Mouse (Mus musculus) liver, postnatal 0 days (tissue): ENCODE results near the gene Vwa5b2. TPM values are rescaled to one million over a fixed set of nuclear protein-coding genes. Genes with fewer than 3 reads are reported as not detected.

ENCODE experiments used
- ATAC-seq: fragments of 200-750 bp; cut with Nextera tagmentation; 2 replicates; pipeline ENCODE4 v1.8.0; 2017; ENCODE audit warnings: mild to moderate bottlenecking, moderate library complexity
- DNase-seq: peaks from one replicate; pipeline ENCODE4 v3.0.0-alpha.2; 2016
- H3K27ac ChIP-seq: fragments of 300-500 bp; sonication (generic); 2 replicates; pipeline ENCODE4 v1.5.1; 2014; ENCODE audit warnings: antibody characterized with exemption, moderate library complexity, mild to moderate bottlenecking, low read depth
- H3K27me3 ChIP-seq: fragments of 300-500 bp; sonication (generic); 2 replicates; pipeline ENCODE4 v1.6.1; 2014; ENCODE audit warnings: low read length, control low read depth, mixed read lengths; ENCODE audit not compliant: insufficient read depth
- H3K36me3 ChIP-seq: fragments of 300-500 bp; sonication (generic); replicated peaks from 2 replicates; pipeline ENCODE4 v1.6.1; 2014; ENCODE audit warnings: mild to moderate bottlenecking, control low read depth, low read length, moderate library complexity, mixed read lengths; ENCODE audit not compliant: insufficient read depth
- H3K4me1 ChIP-seq: fragments of 300-500 bp; sonication (generic); 2 replicates; pipeline ENCODE4 v1.6.1; 2014; ENCODE audit warnings: antibody characterized with exemption, mild to moderate bottlenecking, control low read depth; ENCODE audit not compliant: insufficient read depth
- H3K4me2 ChIP-seq: fragments of 300-500 bp; sonication (generic); 2 replicates; pipeline ENCODE4 v1.6.1; 2014; ENCODE audit warnings: low read depth, mild to moderate bottlenecking, low read length, moderate library complexity, mixed read lengths
- H3K4me3 ChIP-seq: fragments of 300-500 bp; sonication (generic); 2 replicates; pipeline ENCODE4 v1.5.1; 2014; ENCODE audit warnings: low read depth, low read length
- H3K9ac ChIP-seq: fragments of 300-500 bp; sonication (generic); replicated peaks from 2 replicates; pipeline ENCODE4 v1.6.1; 2014; ENCODE audit warnings: mild to moderate bottlenecking, moderate library complexity
- H3K9me3 ChIP-seq: fragments of 300-500 bp; sonication (generic); 2 replicates; pipeline ENCODE4 v1.6.1; 2016; ENCODE audit warnings: mild to moderate bottlenecking, control low read depth, low read length, mixed read lengths
- CTCF ChIP-seq: sonication (generic); IDR thresholded peaks from 2 replicates; pipeline ENCODE4 v1.5.1; 2016; ENCODE audit warnings: antibody characterized with exemption, low read depth
- EP300 ChIP-seq: IDR thresholded peaks from 2 replicates; pipeline ENCODE4 v1.6.1; 2016; ENCODE audit warnings: antibody characterized with exemption, low read depth, mild to moderate bottlenecking
- WGBS: fragments of 180-500 bp; shearing (Covaris S2); extraction: QIAGEN DNeasy Blood & Tissue Kit; methylation state at CpG from one replicate; pipeline ENCODE4 v1.1.7; 2014; ENCODE audit not compliant: insufficient replicate concordance; 5-methylcytosine and 5-hydroxymethylcytosine counted together
- polyA plus RNA-seq: library from polyadenylated mRNA; unstranded; fragments of >200 nt; fragmentation: Nextera tagmentation; extraction: Ambion mirVana; gene quantifications from 2 replicates; pipeline ENCODE4 v1.2.1, GENCODE M21; 2015

Gene Vwa5b2
- polyA plus RNA-seq, 1 experiment from 2014 or later, result not detected

GRCm38 (mm10) chr16:20549161-20549560, 40.1 kb upstream of the Vwa5b2 start:
- no peak for ATAC-seq
- Histone ChIP-seq H3K36me3 (peaks cover 51% of the 10 kb centered on the region), H3K4me2 (peak overlapping the region; percentile 97), H3K4me1 (peaks cover 7% of the 10 kb centered on the region), H3K9me3 (no peaks in the 10 kb centered on the region), H3K27ac (no peak overlapping the region), H3K4me3 (peak overlapping the region; percentile 77), H3K27me3 (no peaks in the 10 kb centered on the region), H3K9ac (peak overlapping the region; percentile 92)
- WGBS, result 46% methylated on average over 9 of the region's 9 CpGs
- DNase-seq, result no peak
- TF ChIP-seq CTCF, result no peak
- TF ChIP-seq EP300, result no peak

- Histone ChIP-seq H3K9ac (no peak overlapping the region), H3K36me3 (peaks cover 50% of the 10 kb centered on the region), H3K27me3 (no peaks in the 10 kb centered on the region), H3K9me3 (no peaks in the 10 kb centered on the region), H3K4me1 (peaks cover 7% of the 10 kb centered on the region), H3K4me2 (no peak overlapping the region), H3K4me3 (no peak overlapping the region), H3K27ac (no peak overlapping the region)
- ATAC-seq, result no peak
- TF ChIP-seq EP300 (no peak), CTCF (no peak)
- DNase-seq, result no peak
- WGBS, result 92% methylated on average over 5 of the region's 5 CpGs
Observed at GRCm38 (mm10) chr16:20551691-20552090, 37.6 kb upstream of the Vwa5b2 start.

GRCm38 (mm10) chr16:20552594-20552993, 36.7 kb upstream of the Vwa5b2 start:
- 90% methylated on average over 1 of the region's 1 CpGs for WGBS
- Histone ChIP-seq H3K4me3 (no peak overlapping the region), H3K36me3 (peaks cover 54% of the 10 kb centered on the region), H3K4me1 (peaks cover 7% of the 10 kb centered on the region), H3K9me3 (no peaks in the 10 kb centered on the region), H3K9ac (no peak overlapping the region), H3K4me2 (no peak overlapping the region), H3K27me3 (no peaks in the 10 kb centered on the region), H3K27ac (no peak overlapping the region)
- TF ChIP-seq EP300 (no peak), CTCF (no peak)
- DNase-seq (no peak), ATAC-seq (no peak)

- Histone ChIP-seq H3K27me3 (no peaks in the 10 kb centered on the region), H3K36me3 (peaks cover 74% of the 10 kb centered on the region), H3K9ac (no peak overlapping the region), H3K4me2 (no peak overlapping the region), H3K9me3 (no peaks in the 10 kb centered on the region), H3K27ac (no peak overlapping the region), H3K4me1 (no peaks in the 10 kb centered on the region; the same call in 1 of the 2 replicates), H3K4me3 (no peak overlapping the region)
- TF ChIP-seq CTCF (no peak), EP300 (no peak)
- WGBS, result 79% methylated on average over 6 of the region's 6 CpGs
- ATAC-seq, result no peak
- DNase-seq, result no peak
Observed at GRCm38 (mm10) chr16:20555000-20555399, 34.3 kb upstream of the Vwa5b2 start.

- 75% methylated on average over 7 of the region's 7 CpGs for WGBS
- no peak overlapping the region for H3K9ac ChIP-seq
- no peak for TF ChIP-seq CTCF
- no peak for TF ChIP-seq EP300
- peaks cover 73% of the 10 kb centered on the region for H3K36me3 ChIP-seq
- no peaks in the 10 kb centered on the region for H3K27me3 ChIP-seq
- no peaks in the 10 kb centered on the region for H3K9me3 ChIP-seq
- H3K4me1 ChIP-seq, result no peaks in the 10 kb centered on the region
- H3K4me2 ChIP-seq, result no peak overlapping the region
- ATAC-seq (no peak), DNase-seq (no peak)
- H3K27ac ChIP-seq, result no peak overlapping the region
- H3K4me3 ChIP-seq, result no peak overlapping the region
Observed at GRCm38 (mm10) chr16:20557381-20557780, 31.9 kb upstream of the Vwa5b2 start.

- Histone ChIP-seq H3K4me2 (no peak overlapping the region), H3K27ac (no peak overlapping the region), H3K9ac (no peak overlapping the region), H3K4me3 (no peak overlapping the region), H3K4me1 (no peaks in the 10 kb centered on the region), H3K9me3 (no peaks in the 10 kb centered on the region), H3K36me3 (peaks cover 21% of the 10 kb centered on the region), H3K27me3 (no peaks in the 10 kb centered on the region)
- 67% methylated on average over 1 of the region's 1 CpGs for WGBS
- no peak for ATAC-seq
- TF ChIP-seq CTCF, result no peak
- TF ChIP-seq EP300, result no peak
- DNase-seq, result no peak
Observed at GRCm38 (mm10) chr16:20565075-20565474, 24.2 kb upstream of the Vwa5b2 start.
